Comparison of ENCODE assay signal across 30 mouse cellular contexts in genomic region chr3:68015786-68016185, GRCm38 (mm10). TPM values are rescaled to one million over a fixed set of nuclear protein-coding genes. Genes with fewer than 3 reads are reported as not detected.
A peak's percentile ranks its signal among the peaks of the same experiment; 100 is the strongest.
DNase-seq lines count a peak whose midpoint lies in the region; ATAC-seq and TF ChIP-seq lines count a peak whose summit lies in the region.
"Had no signal": no experiment of that assay in that cellular context is flagged by ENCODE, and none has a peak within 500 bp of the region (broad histone marks: within the 10 kb centered on the region; RNA-seq: fewer than 3 reads in every experiment).

No protein-coding gene starts in this region.

- no peaks in the 10 kb centered on the region for H3K9me3 ChIP-seq in hindbrain, embryonic 14.5 days (ENCODE audit: control insufficient read depth, low read length)
- no peaks in the 10 kb centered on the region for H3K9me3 ChIP-seq in hindbrain, embryonic 10.5 days
- no peaks in the 10 kb centered on the region for H3K9me3 ChIP-seq in hindbrain, postnatal 0 days (ENCODE audit: low read length)
- H3K9me3 ChIP-seq: embryonic facial prominence, embryonic 13.5 days; forebrain, embryonic 10.5 days; heart, embryonic 10.5 days; heart, embryonic 15.5 days; limb, embryonic 13.5 days; liver, embryonic 12.5 days; midbrain, embryonic 13.5 days; neural tube, embryonic 15.5 days had no signal

- no peaks in the 10 kb centered on the region for H3K27me3 ChIP-seq in hindbrain, embryonic 14.5 days (ENCODE audit: control insufficient read depth, insufficient read depth, low read length)
- H3K27me3 ChIP-seq in hindbrain, embryonic 10.5 days (ENCODE audit: insufficient read depth, poor library complexity, severe bottlenecking): no peaks in the 10 kb centered on the region
- no peaks in the 10 kb centered on the region for H3K27me3 ChIP-seq in hindbrain, postnatal 0 days (ENCODE audit: insufficient read depth, low read length)
- H3K27me3 ChIP-seq: embryonic facial prominence, embryonic 13.5 days; heart, embryonic 15.5 days; limb, embryonic 13.5 days; liver, embryonic 12.5 days; midbrain, embryonic 13.5 days; neural tube, embryonic 15.5 days had no signal

- H3K36me3 ChIP-seq in hindbrain, embryonic 14.5 days (replicated peaks; ENCODE audit: control insufficient read depth, insufficient read depth): no peaks in the 10 kb centered on the region
- H3K36me3 ChIP-seq in hindbrain, embryonic 10.5 days: no peaks in the 10 kb centered on the region
- no peaks in the 10 kb centered on the region for H3K36me3 ChIP-seq in hindbrain, postnatal 0 days (ENCODE audit: insufficient read depth, low read length)
- H3K36me3 ChIP-seq: embryonic facial prominence, embryonic 13.5 days; forebrain, embryonic 10.5 days; heart, embryonic 10.5 days; heart, embryonic 15.5 days; limb, embryonic 13.5 days; liver, embryonic 12.5 days; midbrain, embryonic 13.5 days; neural tube, embryonic 15.5 days had no signal

- DNase-seq in cerebellum, postnatal 14 days: peak; percentile 7 to 24
- no peak for DNase-seq in cerebellum, adult 9-11 months
- DNase-seq in hindbrain, embryonic 14.5 days (ENCODE audit: low spot score): peak; percentile 26
- DNase-seq in hindbrain, embryonic 10.5 days (ENCODE audit: low spot score): no peak
- DNase-seq in left cerebral cortex, postnatal 4 days: peak; percentile 15
- no peak for DNase-seq in left cerebral cortex, adult 18-20 months (ENCODE audit: low spot score in 2 of 2)
- DNase-seq in hindbrain, postnatal 0 days (ENCODE audit: low spot score): peak; percentile 63
- no peak for DNase-seq in c-Kit-positive CD71-positive TER-119-positive erythroid progenitor cells, embryonic 14.5 days (ENCODE audit: low spot score)
- DNase-seq: adrenal gland, postnatal 14 days; embryo, embryonic 11 days; gastrocnemius, postnatal 25 days; heart, adult 11 months; kidney, postnatal 10 days; liver, postnatal 0 days; lung, postnatal 36 days; right cerebral cortex, adult 18-20 months; right cerebral cortex, postnatal 4 days; thymus, adult 2 months; thymus, postnatal 36 days had no signal

- no peak overlapping the region for H3K4me3 ChIP-seq in hindbrain, embryonic 14.5 days (replicated peaks; ENCODE audit: low read length)
- no peak overlapping the region for H3K4me3 ChIP-seq in hindbrain, embryonic 10.5 days
- H3K4me3 ChIP-seq in hindbrain, postnatal 0 days (ENCODE audit: low read length): no peak overlapping the region
- H3K4me3 ChIP-seq: embryonic facial prominence, embryonic 13.5 days; forebrain, embryonic 10.5 days; heart, embryonic 10.5 days; heart, embryonic 15.5 days; left cerebral cortex, adult 2 months; limb, embryonic 13.5 days; liver, embryonic 12.5 days; midbrain, embryonic 13.5 days; neural tube, embryonic 15.5 days had no signal

- no peak overlapping the region for H3K27ac ChIP-seq in hindbrain, embryonic 14.5 days
- H3K27ac ChIP-seq in hindbrain, embryonic 10.5 days: no peak overlapping the region
- H3K27ac ChIP-seq in hindbrain, postnatal 0 days: no peak overlapping the region
- H3K27ac ChIP-seq: embryonic facial prominence, embryonic 13.5 days; forebrain, embryonic 10.5 days; heart, embryonic 10.5 days; heart, embryonic 15.5 days; left cerebral cortex, adult 2 months; limb, embryonic 13.5 days; liver, embryonic 12.5 days; midbrain, embryonic 13.5 days; neural tube, embryonic 15.5 days; stomach, postnatal 0 days had no signal

- no peak for TF ChIP-seq CTCF in hindbrain, postnatal 0 days (IDR thresholded peaks at IDR 0.05; ENCODE audit: low read depth)

- WGBS in hindbrain, embryonic 14.5 days: 24% methylated on average over 1 of the region's 1 CpGs
- WGBS in hindbrain, embryonic 10.5 days: 55% methylated on average over 1 of the region's 1 CpGs
- 16% methylated on average over 1 of the region's 1 CpGs for WGBS in hindbrain, postnatal 0 days

- H3K9ac ChIP-seq in hindbrain, embryonic 14.5 days: no peak overlapping the region
- no peak overlapping the region for H3K9ac ChIP-seq in hindbrain, postnatal 0 days (replicated peaks; ENCODE audit: low read length)
- H3K9ac ChIP-seq: embryonic facial prominence, embryonic 13.5 days; heart, embryonic 15.5 days; limb, embryonic 13.5 days; liver, embryonic 12.5 days; liver, postnatal 0 days; midbrain, embryonic 13.5 days; neural tube, embryonic 15.5 days had no signal

- intact Hi-C loops in left cerebral cortex, postnatal 4 days (cut with DNase I): no loop called here

- no peak; the same call in 1 of the 2 replicates for ATAC-seq in hindbrain, embryonic 14.5 days (ENCODE audit: low FRiP score)
- 0 out of 2 replicates have a peak, but pooled peaks have one; percentile 49 for ATAC-seq in hindbrain, postnatal 0 days
- ATAC-seq: intestine, embryonic 16.5 days; liver, embryonic 12.5 days; liver, postnatal 0 days; midbrain, embryonic 13.5 days had no signal

- peaks cover 7% of the 10 kb centered on the region; the same call in 1 of the 2 replicates for H3K4me1 ChIP-seq in hindbrain, embryonic 14.5 days (replicated peaks; ENCODE audit: control insufficient read depth, insufficient read depth, low read length)
- H3K4me1 ChIP-seq in hindbrain, embryonic 10.5 days (replicated peaks): no peaks in the 10 kb centered on the region
- H3K4me1 ChIP-seq in hindbrain, postnatal 0 days (ENCODE audit: insufficient read depth, low read length): no peaks in the 10 kb centered on the region
- H3K4me1 ChIP-seq: embryonic facial prominence, embryonic 13.5 days; heart, embryonic 10.5 days; heart, embryonic 15.5 days; limb, embryonic 13.5 days; liver, embryonic 12.5 days; neural tube, embryonic 15.5 days had no signal

- H3K4me2 ChIP-seq in hindbrain, embryonic 14.5 days (replicated peaks): no peak overlapping the region
- H3K4me2 ChIP-seq in hindbrain, postnatal 0 days (ENCODE audit: low read depth, low read length): no peak overlapping the region
- H3K4me2 ChIP-seq: embryonic facial prominence, embryonic 13.5 days; heart, embryonic 15.5 days; limb, embryonic 13.5 days; liver, embryonic 12.5 days; midbrain, embryonic 13.5 days; neural tube, embryonic 15.5 days had no signal

RNA-seq across cellular contexts. Expression of gene Schip1, which starts 48.8 kb away (rescaled TPM):
- polyA plus RNA-seq in hindbrain, embryonic 14.5 days (2014; fragmentation: Nextera tagmentation; extraction: Ambion mirVana): 163 and 172 TPM in 2 replicates
- polyA plus RNA-seq in hindbrain, embryonic 10.5 days (2016; fragmentation: Nextera tagmentation; extraction: Ambion mirVana): 49.3 and 86.4 TPM in 2 replicates
- total RNA-seq in left cerebral cortex, postnatal 4 days (2021): 100 to 1,000 TPM; 113 to 126 TPM
- 100 to 1,000 TPM; 250 to 294 TPM for total RNA-seq in left cerebral cortex, adult 18-20 months (2021)
- total RNA-seq in hindbrain, postnatal 0 days (2014; rRNA removed): 94.3 and 128 TPM in 2 replicates
- polyA plus RNA-seq in hindbrain, postnatal 0 days (2015; fragmentation: Nextera tagmentation; extraction: Ambion mirVana): 163 and 164 TPM in 2 replicates

Comparison
In these comparisons a context has a peak if more than half of its experiments do, and no peak if none do; other contexts are left out.
1. DNase-seq: peak in cerebellum, postnatal 14 days (2 of 2), hindbrain, embryonic 14.5 days (single experiment), left cerebral cortex, postnatal 4 days (single experiment) and hindbrain, postnatal 0 days (single experiment); none in cerebellum, adult 9-11 months (single experiment), hindbrain, embryonic 10.5 days (single experiment), left cerebral cortex, adult 18-20 months (0 of 2) and c-Kit-positive CD71-positive TER-119-positive erythroid progenitor cells, embryonic 14.5 days (single experiment).